16 mouse cellular contexts compared by ENCODE assay signal in genomic region chrX:95156833-95157386, GRCm38 (mm10). TPM values are rescaled to one million over a fixed set of nuclear protein-coding genes. Genes with fewer than 3 reads are reported as not detected.
DNase-seq lines count a peak whose midpoint lies in the region; ATAC-seq lines count a peak whose summit lies in the region.
"Had no signal": no experiment of that assay in that cellular context is flagged by ENCODE, and none has a peak within 500 bp of the region (broad histone marks: within the 10 kb centered on the region; RNA-seq: fewer than 3 reads in every experiment).

No protein-coding gene starts in this region.

- WGBS in midbrain, embryonic 13.5 days = 41% methylated on average over 9 of the region's 9 CpGs

- H3K4me2 ChIP-seq in midbrain, embryonic 13.5 days (replicated peaks) = 0 out of 2 replicates have a peak overlapping the region, but pooled peaks have one; percentile 2
- H3K4me2 ChIP-seq: neural tube, embryonic 15.5 days had no signal

- no peaks in the 10 kb centered on the region for H3K9me3 ChIP-seq in midbrain, embryonic 13.5 days
- H3K9me3 ChIP-seq: megakaryocyte, embryonic 14.5 days; neural tube, embryonic 15.5 days had no signal

- H3K4me1 ChIP-seq in midbrain, embryonic 13.5 days (replicated peaks) = peaks cover 26% of the 10 kb centered on the region
- H3K4me1 ChIP-seq: megakaryocyte, embryonic 14.5 days; neural tube, embryonic 15.5 days had no signal

- H3K27me3 ChIP-seq in midbrain, embryonic 13.5 days = peaks cover 7% of the 10 kb centered on the region; the same call in 1 of the 2 replicates
- H3K27me3 ChIP-seq: neural tube, embryonic 15.5 days had no signal

- DNase-seq in frontal cortex, postnatal 25 days (ENCODE audit: low spot score in 2 of 2) = no peak
- DNase-seq in ES-CJ7 (ENCODE audit: low read depth, low spot score) = peak; percentile 4
- peak; percentile 21 for DNase-seq in cerebellum, adult 9-10 months
- no peak for DNase-seq in adrenal gland, postnatal 10 days
- DNase-seq in kidney, postnatal 36 days = no peak
- no peak for DNase-seq in layer of hippocampus, postnatal 25 days (ENCODE audit: extremely low spot score in 1 of 2, low spot score in 1 of 2)
- DNase-seq: adrenal gland, adult 2 months; forebrain, postnatal 0 days; heart, adult 2 months; heart, postnatal 14 days; liver had no signal

- no peak overlapping the region for H3K27ac ChIP-seq in midbrain, embryonic 13.5 days
- H3K27ac ChIP-seq: heart, adult 2 months; neural tube, embryonic 15.5 days had no signal

- H3K36me3 ChIP-seq in midbrain, embryonic 13.5 days = no peaks in the 10 kb centered on the region
- H3K36me3 ChIP-seq: neural tube, embryonic 15.5 days had no signal

- peak; percentile 91 for ATAC-seq in frontal cortex, adult (ENCODE audit: low TSS enrichment)
- ATAC-seq in midbrain, embryonic 13.5 days = 0 out of 2 replicates have a peak, but pooled peaks have one; percentile 58
- ATAC-seq: forebrain, postnatal 0 days; Patski had no signal

- no peak overlapping the region for H3K4me3 ChIP-seq in midbrain, embryonic 13.5 days (replicated peaks)
- H3K4me3 ChIP-seq: heart, adult 2 months; megakaryocyte, embryonic 14.5 days; neural tube, embryonic 15.5 days had no signal

- H3K9ac ChIP-seq in midbrain, embryonic 13.5 days (replicated peaks) = no peak overlapping the region
- H3K9ac ChIP-seq: forebrain, postnatal 0 days; neural tube, embryonic 15.5 days had no signal

RNA-seq across cellular contexts. Expression of gene Arhgef9, which starts 39.7 kb away (rescaled TPM):
- 38.9 and 39.1 TPM in 2 replicates for polyA plus RNA-seq in midbrain, embryonic 13.5 days (2015; fragmentation: Nextera tagmentation; extraction: Ambion mirVana)
- 10 to 100 TPM; 16.9 to 23.4 TPM for total RNA-seq in adrenal gland, postnatal 10 days (2021)
- total RNA-seq in layer of hippocampus, postnatal 25 days (2021) = 100 to 1,000 TPM; 264 to 279 TPM

Comparison
In these comparisons a context has a peak if more than half of its experiments do, and no peak if none do; other contexts are left out.
1. DNase-seq: peak in ES-CJ7 (single experiment) and cerebellum, adult 9-10 months (single experiment); none in frontal cortex, postnatal 25 days (0 of 2), adrenal gland, postnatal 10 days (single experiment), kidney, postnatal 36 days (0 of 2) and layer of hippocampus, postnatal 25 days (0 of 2).
2. RNA of gene Arhgef9, which starts 39.7 kb away (total RNA-seq): 264 to 279 TPM in layer of hippocampus, postnatal 25 days; 16.9 to 23.4 TPM in adrenal gland, postnatal 10 days; every median in the first group is over 10 times any median in the second.